Mouse (Mus musculus) lung, adult 2 months (tissue): ENCODE results near the gene Mok. TPM values are rescaled to one million over a fixed set of nuclear protein-coding genes. Genes with fewer than 3 reads are reported as not detected.

ENCODE experiments used
- DNase-seq: peaks from one replicate; pipeline ENCODE4 v3.0.0; 2022
- H3K4me1 ChIP-seq: fragments of 200-500 bp; 2 replicates; pipeline ENCODE4 v1.6.1; 2011; ENCODE audit warnings: low read length; ENCODE audit not compliant: control insufficient read depth, insufficient read depth
- H3K4me3 ChIP-seq: fragments of 200-500 bp; replicated peaks from 2 replicates; pipeline ENCODE3; 2011; ENCODE audit warnings: low read depth, mild to moderate bottlenecking, control low read depth, low read length; ENCODE audit errors: extremely low read depth
- CTCF ChIP-seq: fragments of 200-500 bp; IDR thresholded peaks from 2 replicates; pipeline ENCODE4 v1.5.1; 2011; ENCODE audit warnings: mild to moderate bottlenecking, low read length, control low read depth; ENCODE audit not compliant: insufficient read depth
- POLR2A ChIP-seq: fragments of 200-500 bp; IDR thresholded peaks from 2 replicates; pipeline ENCODE4 v1.6.1; 2011; ENCODE audit warnings: low read depth, mild to moderate bottlenecking, control low read depth, low read length, borderline replicate concordance; ENCODE audit errors: extremely low read depth
- WGBS: fragments of 180-500 bp; shearing (Covaris S2); methylation state at CpG from one replicate; pipeline ENCODE4 v1.1.7; 2018; 5-methylcytosine and 5-hydroxymethylcytosine counted together
- polyA plus RNA-seq: library from polyadenylated mRNA; depleted of rRNA; stranded (reverse); fragments of >200 nt; gene quantifications from 2 replicates; pipeline ENCODE4 v1.2.3, GENCODE M21; 2012

Mok gene
- polyA plus RNA-seq, 1 experiment = 4.7 TPM

GRCm38 (mm10) chr12:110837850-110838249, 2.9 kb downstream of the Mok start:
- WGBS = 87% methylated on average over 8 of the region's 8 CpGs
- TF ChIP-seq CTCF (no peak), POLR2A (no peak)
- Histone ChIP-seq H3K4me3 (no peak overlapping the region), H3K4me1 (0 out of 2 replicates have a peak, but pooled peaks cover 2% of the 10 kb centered on the region)
- no peak for DNase-seq

GRCm38 (mm10) chr12:110837192-110837841, 3.4 kb downstream of the Mok start:
- Histone ChIP-seq H3K4me3 (no peak overlapping the region), H3K4me1 (0 out of 2 replicates have a peak, but pooled peaks cover 2% of the 10 kb centered on the region)
- no peak for DNase-seq
- 41% methylated on average over 5 of the region's 5 CpGs for WGBS
- no peak for TF ChIP-seq POLR2A
- TF ChIP-seq CTCF = no peak

- no peak for DNase-seq
- TF ChIP-seq CTCF = no peak
- no peak for TF ChIP-seq POLR2A
- Histone ChIP-seq H3K4me3 (no peak overlapping the region), H3K4me1 (0 out of 2 replicates have a peak, but pooled peaks cover 2% of the 10 kb centered on the region)
- WGBS = 44% methylated on average over 6 of the region's 6 CpGs
Measured at GRCm38 (mm10) chr12:110836729-110837128, 4.0 kb downstream of the Mok start.

- Histone ChIP-seq H3K4me1 (no peaks in the 10 kb centered on the region), H3K4me3 (no peak overlapping the region)
- TF ChIP-seq POLR2A (no peak), CTCF (no peak)
- DNase-seq = no peak
- WGBS = 96% methylated on average over 3 of the region's 3 CpGs
Measured at GRCm38 (mm10) chr12:110835182-110835581, 5.6 kb downstream of the Mok start.

- no peak for DNase-seq
- H3K4me3 ChIP-seq = no peak overlapping the region
- TF ChIP-seq CTCF = no peak
- no peak for TF ChIP-seq POLR2A
- no peaks in the 10 kb centered on the region for H3K4me1 ChIP-seq
- 80% methylated on average over 10 of the region's 11 CpGs for WGBS
Measured at GRCm38 (mm10) chr12:110830293-110831024, 10.3 kb downstream of the Mok start.

- no peak for DNase-seq
- TF ChIP-seq POLR2A = no peak
- H3K4me3 ChIP-seq = no peak overlapping the region
- WGBS = 96% methylated on average over 4 of the region's 4 CpGs
- H3K4me1 ChIP-seq = no peaks in the 10 kb centered on the region
Measured at GRCm38 (mm10) chr12:110828908-110829307, 11.8 kb downstream of the Mok start.

GRCm38 (mm10) chr12:110822366-110822765, 18.4 kb downstream of the Mok start:
- DNase-seq = no peak
- WGBS = 73% methylated on average over 7 of the region's 7 CpGs
- TF ChIP-seq CTCF (no peak), POLR2A (no peak)
- Histone ChIP-seq H3K4me1 (no peaks in the 10 kb centered on the region), H3K4me3 (no peak overlapping the region)

- DNase-seq = no peak
- 84% methylated on average over 2 of the region's 2 CpGs for WGBS
- no peaks in the 10 kb centered on the region for H3K4me1 ChIP-seq
- no peak overlapping the region for H3K4me3 ChIP-seq
- TF ChIP-seq POLR2A (no peak), CTCF (no peak)
Measured at GRCm38 (mm10) chr12:110821787-110822186, 19.0 kb downstream of the Mok start.

- no peak for DNase-seq
- TF ChIP-seq CTCF (no peak), POLR2A (no peak)
- 65% methylated on average over 8 of the region's 8 CpGs for WGBS
- Histone ChIP-seq H3K4me3 (no peak overlapping the region), H3K4me1 (no peaks in the 10 kb centered on the region)
Measured at GRCm38 (mm10) chr12:110819367-110819766, 21.4 kb downstream of the Mok start.

GRCm38 (mm10) chr12:110816833-110817232, 23.9 kb downstream of the Mok start:
- no peak for DNase-seq
- TF ChIP-seq CTCF = no peak
- no peak for TF ChIP-seq POLR2A
- H3K4me1 ChIP-seq = no peaks in the 10 kb centered on the region
- 59% methylated on average over 2 of the region's 2 CpGs for WGBS
- H3K4me3 ChIP-seq = no peak overlapping the region

- TF ChIP-seq CTCF = no peak
- TF ChIP-seq POLR2A = no peak
- DNase-seq = no peak
- WGBS = 56% methylated on average over 17 of the region's 17 CpGs
- no peak overlapping the region for H3K4me3 ChIP-seq
- H3K4me1 ChIP-seq = no peaks in the 10 kb centered on the region
Measured at GRCm38 (mm10) chr12:110814924-110815323, 25.8 kb downstream of the Mok start.
